Mouse (Mus musculus) limb, embryonic 13.5 days (tissue): Measurements from ENCODE around the gene Id4. TPM values are rescaled to one million over a fixed set of nuclear protein-coding genes. Genes with fewer than 3 reads are reported as not detected.

Experiments
- ATAC-seq: fragments of 200-750 bp; cut with Nextera tagmentation; 2 replicates; pipeline ENCODE4 v1.8.0; 2017; ENCODE audit warnings: low read depth, moderate number of reproducible peaks, moderate TSS enrichment; ENCODE audit not compliant: low FRiP score
- H3K27ac ChIP-seq: fragments of 300-500 bp; sonication (generic); 2 replicates; pipeline ENCODE4 v1.5.1; 2015; ENCODE audit warnings: inconsistent platforms, mild to moderate bottlenecking, moderate library complexity
- H3K27me3 ChIP-seq: fragments of 300-500 bp; sonication (generic); 2 replicates; pipeline ENCODE4 v1.6.1; 2015; ENCODE audit warnings: mild to moderate bottlenecking, inconsistent platforms
- H3K36me3 ChIP-seq: fragments of 300-500 bp; sonication (generic); 2 replicates; pipeline ENCODE4 v1.6.1; 2015; ENCODE audit warnings: inconsistent platforms, mild to moderate bottlenecking, moderate library complexity
- H3K4me1 ChIP-seq: fragments of 300-500 bp; sonication (generic); 2 replicates; pipeline ENCODE4 v1.6.1; 2015; ENCODE audit warnings: inconsistent platforms
- H3K4me2 ChIP-seq: fragments of 300-500 bp; sonication (generic); replicated peaks from 2 replicates; pipeline ENCODE4 v1.6.1; 2015; ENCODE audit warnings: inconsistent platforms, mild to moderate bottlenecking, moderate library complexity
- H3K4me3 ChIP-seq: fragments of 300-500 bp; sonication (generic); 2 replicates; pipeline ENCODE4 v1.5.1; 2015; ENCODE audit warnings: moderate library complexity, mild to moderate bottlenecking, inconsistent platforms
- H3K9ac ChIP-seq: fragments of 300-500 bp; sonication (generic); 2 replicates; pipeline ENCODE4 v1.6.1; 2015; ENCODE audit warnings: mild to moderate bottlenecking, inconsistent platforms
- H3K9me3 ChIP-seq: fragments of 300-500 bp; sonication (generic); 2 replicates; pipeline ENCODE4 v1.6.1; 2016; ENCODE audit warnings: inconsistent platforms
- WGBS: fragments of 180-500 bp; shearing (Covaris S2); methylation state at CpG from one replicate; pipeline ENCODE4 v1.1.7; 2015; 5-methylcytosine and 5-hydroxymethylcytosine counted together
- polyA plus RNA-seq: library from polyadenylated mRNA; unstranded; fragments of >200 nt; fragmentation: Nextera tagmentation; extraction: Ambion mirVana; gene quantifications from 2 replicates; pipeline ENCODE4 v1.2.1, GENCODE M21; 2015

Id4 gene
- polyA plus RNA-seq, 1 experiment from 2014 or later: 10.4 TPM

DNA sequence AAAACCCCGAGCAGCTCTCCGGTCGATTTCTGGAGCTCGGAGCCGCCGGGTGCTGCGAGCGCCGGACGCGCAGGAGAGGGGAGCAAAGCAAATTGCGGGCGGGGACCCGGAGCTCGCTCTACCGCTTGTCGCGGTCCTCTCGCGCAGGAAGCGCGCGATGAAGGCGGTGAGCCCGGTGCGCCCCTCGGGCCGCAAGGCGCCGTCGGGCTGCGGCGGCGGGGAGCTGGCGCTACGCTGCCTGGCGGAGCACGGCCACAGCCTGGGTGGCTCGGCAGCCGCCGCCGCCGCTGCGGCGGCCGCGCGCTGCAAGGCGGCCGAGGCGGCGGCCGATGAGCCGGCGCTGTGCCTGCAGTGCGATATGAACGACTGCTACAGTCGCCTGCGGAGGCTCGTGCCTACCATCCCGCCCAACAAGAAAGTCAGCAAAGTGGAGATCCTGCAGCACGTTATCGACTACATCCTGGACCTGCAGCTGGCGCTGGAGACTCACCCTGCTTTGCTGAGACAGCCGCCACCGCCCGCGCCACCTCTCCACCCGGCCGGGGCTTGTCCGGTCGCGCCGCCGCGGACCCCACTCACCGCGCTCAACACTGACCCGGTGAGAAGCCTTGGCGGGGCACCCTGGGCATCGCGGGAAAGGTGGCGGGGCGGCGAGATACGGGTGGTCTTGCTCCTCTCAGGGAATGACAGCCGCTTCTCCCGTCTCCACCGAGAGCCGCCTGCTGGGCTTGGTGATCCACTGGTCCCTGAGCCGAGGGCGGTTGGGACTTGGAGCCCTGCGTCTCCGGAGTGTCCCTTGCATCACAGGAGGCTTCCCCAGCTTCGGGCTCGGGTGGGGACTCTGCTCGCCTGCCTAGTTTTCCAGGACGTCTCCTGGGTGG lies 553 bp downstream of the Id4 start:
- H3K27ac ChIP-seq: peak overlapping the region; percentile 90
- H3K4me2 ChIP-seq: peak overlapping the region; percentile 92
- H3K36me3 ChIP-seq: no peaks in the 10 kb centered on the region
- H3K9me3 ChIP-seq: no peaks in the 10 kb centered on the region
- H3K4me3 ChIP-seq: peak overlapping the region; percentile 74
- peaks cover 11% of the 10 kb centered on the region for H3K27me3 ChIP-seq
- ATAC-seq: no peak
- peak overlapping the region; percentile 90 for H3K9ac ChIP-seq
- peaks cover 15% of the 10 kb centered on the region for H3K4me1 ChIP-seq
- under 1% methylated on average over 97 of the region's 98 CpGs for WGBS

DNA sequence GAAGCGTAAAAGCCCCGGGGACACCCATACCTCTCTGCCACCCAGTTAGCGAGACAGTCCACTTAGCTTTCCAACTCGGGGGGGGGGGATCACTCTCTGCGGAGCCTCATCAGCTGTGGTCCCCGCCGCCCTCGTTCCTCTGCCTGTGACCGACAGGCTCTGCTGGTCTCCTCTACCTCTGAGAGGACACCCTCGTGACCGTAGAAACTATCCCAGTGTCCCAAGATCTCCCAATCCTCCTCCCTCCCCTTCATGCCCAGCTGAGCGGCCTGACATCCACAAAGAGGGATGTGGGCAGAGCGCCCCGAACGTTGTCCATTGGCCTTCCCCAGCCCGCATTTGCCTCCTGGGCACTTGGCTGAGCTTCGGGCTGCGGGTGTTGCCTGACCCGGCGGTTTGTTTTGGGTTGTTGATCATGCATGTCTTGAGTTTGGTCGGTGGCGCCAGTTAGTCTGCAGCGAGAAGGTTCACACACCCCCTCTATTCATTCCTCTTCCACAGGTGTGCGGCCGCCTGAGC lies 1.5 kb downstream of the Id4 start:
- Histone ChIP-seq H3K27ac (peak overlapping the region; percentile 90), H3K27me3 (peaks cover 19% of the 10 kb centered on the region), H3K9ac (peak overlapping the region; percentile 90), H3K4me2 (peak overlapping the region; percentile 92), H3K4me1 (peaks cover 15% of the 10 kb centered on the region), H3K9me3 (no peaks in the 10 kb centered on the region), H3K36me3 (no peaks in the 10 kb centered on the region), H3K4me3 (peak overlapping the region; percentile 74)
- WGBS: 1% methylated on average over 25 of the region's 25 CpGs
- ATAC-seq: no peak

- H3K9ac ChIP-seq: no peak overlapping the region
- no peak overlapping the region for H3K27ac ChIP-seq
- no peak for ATAC-seq
- no peak overlapping the region for H3K4me3 ChIP-seq
- H3K4me2 ChIP-seq: no peak overlapping the region; the same call in 1 of the 2 replicates
- H3K27me3 ChIP-seq: peaks cover 39% of the 10 kb centered on the region
- H3K9me3 ChIP-seq: no peaks in the 10 kb centered on the region
- no peaks in the 10 kb centered on the region for H3K36me3 ChIP-seq
- WGBS: 68% methylated on average over 6 of the region's 6 CpGs
- H3K4me1 ChIP-seq: peaks cover 14% of the 10 kb centered on the region
Measured at GRCm38 (mm10) chr13:48265029-48265428, 4.0 kb downstream of the Id4 start.

- Histone ChIP-seq H3K9me3 (no peaks in the 10 kb centered on the region), H3K4me3 (peak overlapping the region; percentile 28), H3K9ac (peak overlapping the region; percentile 51), H3K36me3 (no peaks in the 10 kb centered on the region), H3K27me3 (peaks cover 20% of the 10 kb centered on the region), H3K4me2 (peak overlapping the region; percentile 64), H3K4me1 (peaks cover 5% of the 10 kb centered on the region; the same call in 1 of the 2 replicates), H3K27ac (no peak overlapping the region)
- WGBS: 5% methylated on average over 15 of the region's 15 CpGs
- peak; percentile 77; the same call in 1 of the 2 replicates for ATAC-seq
Measured at GRCm38 (mm10) chr13:48273451-48274069, 12.5 kb downstream of the Id4 start.

DNA sequence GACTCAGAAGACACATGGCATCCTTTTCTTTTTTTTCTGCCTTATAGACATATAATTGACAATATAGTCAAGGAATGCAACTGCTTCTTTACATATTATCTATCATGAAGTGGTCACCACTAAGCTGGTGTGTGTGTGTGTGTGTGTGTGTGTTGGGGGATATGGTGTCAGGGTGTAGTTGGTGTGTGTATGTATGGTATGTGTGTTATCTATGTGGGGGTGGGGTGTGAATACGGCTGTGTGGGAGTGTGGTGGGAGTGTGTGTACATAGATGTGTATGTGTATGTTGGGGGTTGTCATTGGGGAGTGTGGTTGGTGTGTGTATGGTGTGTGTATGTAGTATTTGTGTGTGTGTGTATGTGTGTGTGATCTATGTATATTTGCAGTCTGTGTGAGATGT lies 13.1 kb downstream of the Id4 start:
- no peak overlapping the region for H3K9ac ChIP-seq
- no peak overlapping the region for H3K27ac ChIP-seq
- H3K4me2 ChIP-seq: no peak overlapping the region
- H3K27me3 ChIP-seq: peaks cover 14% of the 10 kb centered on the region
- no peaks in the 10 kb centered on the region for H3K9me3 ChIP-seq
- peaks cover 5% of the 10 kb centered on the region; the same call in 1 of the 2 replicates for H3K4me1 ChIP-seq
- ATAC-seq: no peak
- H3K4me3 ChIP-seq: no peak overlapping the region
- H3K36me3 ChIP-seq: no peaks in the 10 kb centered on the region
- WGBS: 91% methylated on average over 1 of the region's 1 CpGs

DNA sequence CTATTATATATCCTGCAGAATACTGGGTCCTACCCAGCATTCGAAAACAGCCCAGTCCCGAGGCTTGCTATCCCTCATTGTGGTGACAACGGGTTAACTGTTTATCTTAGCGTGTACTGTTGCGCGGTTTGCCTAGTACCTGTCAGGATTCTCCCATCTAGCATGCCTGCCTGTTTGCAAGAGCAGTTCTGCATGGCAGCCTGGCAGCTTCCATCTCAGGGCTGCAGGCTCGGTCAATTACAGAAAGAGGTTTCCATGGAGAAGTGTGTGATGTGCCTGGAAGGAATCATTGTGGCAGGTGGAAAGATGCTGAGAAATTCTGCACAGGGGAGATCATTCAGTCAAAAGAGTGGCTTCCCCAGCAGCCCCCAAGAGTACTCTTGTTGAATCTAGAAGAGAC lies 16.0 kb downstream of the Id4 start:
- WGBS: 84% methylated on average over 7 of the region's 7 CpGs
- Histone ChIP-seq H3K9me3 (no peaks in the 10 kb centered on the region), H3K9ac (no peak overlapping the region), H3K4me3 (no peak overlapping the region), H3K27ac (no peak overlapping the region), H3K36me3 (no peaks in the 10 kb centered on the region), H3K27me3 (peaks cover 9% of the 10 kb centered on the region), H3K4me2 (no peak overlapping the region), H3K4me1 (peaks cover 5% of the 10 kb centered on the region; the same call in 1 of the 2 replicates)
- ATAC-seq: no peak

GRCm38 (mm10) chr13:48284426-48284825 lies 23.4 kb downstream of the Id4 start:
- H3K27ac ChIP-seq: no peak overlapping the region
- no peak overlapping the region for H3K9ac ChIP-seq
- WGBS: 65% methylated on average over 9 of the region's 9 CpGs
- no peak overlapping the region for H3K4me2 ChIP-seq
- H3K4me1 ChIP-seq: peaks cover under 1% of the 10 kb centered on the region; the same call in 1 of the 2 replicates
- H3K4me3 ChIP-seq: no peak overlapping the region
- no peaks in the 10 kb centered on the region for H3K9me3 ChIP-seq
- H3K36me3 ChIP-seq: no peaks in the 10 kb centered on the region
- ATAC-seq: no peak
- H3K27me3 ChIP-seq: no peaks in the 10 kb centered on the region; the same call in 1 of the 2 replicates

DNA sequence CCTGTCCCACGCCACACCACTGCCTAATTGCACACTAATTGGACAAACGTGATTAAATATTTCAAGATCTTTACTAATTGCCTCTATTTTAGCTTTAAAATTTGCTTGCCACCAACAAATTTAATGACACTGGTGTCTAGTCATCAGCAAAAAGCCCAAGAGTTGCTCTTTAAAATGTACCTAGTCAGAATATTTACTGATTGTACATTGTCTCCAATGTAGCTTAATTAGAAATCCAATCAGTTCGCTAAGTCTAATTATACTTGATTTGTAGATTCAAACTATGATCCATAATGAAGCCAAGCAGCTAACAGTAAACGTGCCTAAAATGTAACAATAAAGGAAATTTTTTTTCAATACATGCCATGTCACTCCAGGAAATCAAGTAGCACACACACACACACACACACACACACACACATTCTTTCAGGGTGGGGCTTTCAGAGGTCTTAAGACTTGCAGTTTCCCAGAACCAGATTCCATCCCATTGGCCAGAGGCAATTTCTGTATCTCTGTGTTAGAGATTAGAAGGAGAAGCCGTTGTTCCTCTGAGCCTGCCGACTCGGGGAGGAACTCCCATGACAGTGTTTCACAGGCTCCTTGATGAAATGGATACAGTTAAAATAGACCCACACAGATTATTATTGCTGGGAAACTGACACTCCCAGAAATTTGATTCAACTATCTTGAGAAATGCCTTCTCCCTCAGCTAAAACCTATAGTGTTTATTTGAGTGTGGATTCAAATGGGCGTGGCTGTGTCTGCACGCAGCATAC lies 24.1 kb downstream of the Id4 start:
- Histone ChIP-seq H3K4me3 (no peak overlapping the region), H3K27ac (no peak overlapping the region), H3K4me2 (no peak overlapping the region), H3K4me1 (peaks cover 8% of the 10 kb centered on the region), H3K27me3 (no peaks in the 10 kb centered on the region; the same call in 1 of the 2 replicates), H3K36me3 (no peaks in the 10 kb centered on the region), H3K9me3 (no peaks in the 10 kb centered on the region), H3K9ac (no peak overlapping the region)
- 64% methylated on average over 9 of the region's 9 CpGs for WGBS
- ATAC-seq: no peak

GRCm38 (mm10) chr13:48290427-48290826 lies 29.4 kb downstream of the Id4 start:
- WGBS: 18% methylated on average over 13 of the region's 13 CpGs
- no peak overlapping the region for H3K27ac ChIP-seq
- no peak overlapping the region for H3K4me3 ChIP-seq
- peaks cover 13% of the 10 kb centered on the region for H3K4me1 ChIP-seq
- no peaks in the 10 kb centered on the region; the same call in 1 of the 2 replicates for H3K27me3 ChIP-seq
- peak overlapping the region; percentile 49 for H3K4me2 ChIP-seq
- no peaks in the 10 kb centered on the region for H3K9me3 ChIP-seq
- H3K36me3 ChIP-seq: no peaks in the 10 kb centered on the region
- no peak overlapping the region for H3K9ac ChIP-seq
- ATAC-seq: no peak

GRCm38 (mm10) chr13:48314500-48314899 lies 53.5 kb downstream of the Id4 start:
- ATAC-seq: no peak
- Histone ChIP-seq H3K4me3 (no peak overlapping the region), H3K4me1 (peaks cover 2% of the 10 kb centered on the region; the same call in 1 of the 2 replicates), H3K4me2 (no peak overlapping the region), H3K27ac (no peak overlapping the region), H3K36me3 (no peaks in the 10 kb centered on the region), H3K9ac (no peak overlapping the region), H3K27me3 (no peaks in the 10 kb centered on the region), H3K9me3 (no peaks in the 10 kb centered on the region)
- 72% methylated on average over 7 of the region's 7 CpGs for WGBS
